Mouse (Mus musculus) midbrain, embryonic 10.5 days (tissue): ENCODE measurements around the gene Fam110a. TPM values are rescaled to one million over a fixed set of nuclear protein-coding genes. Genes with fewer than 3 reads are reported as not detected.

Source experiments
- DNase-seq: peaks from one replicate; pipeline ENCODE4 v3.0.0-alpha.2; 2017; ENCODE audit warnings: low spot score
- H3K27ac ChIP-seq: fragments of 300-500 bp; sonication (generic); replicated peaks from 2 replicates; pipeline ENCODE4 v1.5.1; 2016; ENCODE audit warnings: mild to moderate bottlenecking
- H3K27me3 ChIP-seq: fragments of 300-500 bp; sonication (generic); 2 replicates; pipeline ENCODE4 v1.6.1; 2016; ENCODE audit warnings: low read depth, mild to moderate bottlenecking; ENCODE audit not compliant: poor library complexity, severe bottlenecking
- H3K36me3 ChIP-seq: fragments of 300-500 bp; sonication (generic); 2 replicates; pipeline ENCODE4 v1.6.1; 2016; ENCODE audit warnings: mild to moderate bottlenecking, moderate library complexity
- H3K4me1 ChIP-seq: fragments of 300-500 bp; sonication (generic); 2 replicates; pipeline ENCODE4 v1.6.1; 2016
- H3K4me3 ChIP-seq: fragments of 300-500 bp; sonication (generic); 2 replicates; pipeline ENCODE4 v1.5.1; 2016; ENCODE audit warnings: mild to moderate bottlenecking, moderate library complexity
- H3K9me3 ChIP-seq: fragments of 300-500 bp; sonication (generic); replicated peaks from 2 replicates; pipeline ENCODE4 v1.6.1; 2016; ENCODE audit warnings: mild to moderate bottlenecking
- WGBS: fragments of 180-500 bp; shearing (Covaris S2); methylation state at CpG from one replicate; pipeline ENCODE4 v1.1.7; 2016; 5-methylcytosine and 5-hydroxymethylcytosine counted together
- polyA plus RNA-seq: library from polyadenylated mRNA; unstranded; fragments of >200 nt; fragmentation: Nextera tagmentation; extraction: Ambion mirVana; gene quantifications from 2 replicates; pipeline ENCODE4 v1.2.1, GENCODE M21; 2016

The Fam110a gene
- polyA plus RNA-seq, 1 experiment from 2014 or later, result 79.8 TPM

DNA sequence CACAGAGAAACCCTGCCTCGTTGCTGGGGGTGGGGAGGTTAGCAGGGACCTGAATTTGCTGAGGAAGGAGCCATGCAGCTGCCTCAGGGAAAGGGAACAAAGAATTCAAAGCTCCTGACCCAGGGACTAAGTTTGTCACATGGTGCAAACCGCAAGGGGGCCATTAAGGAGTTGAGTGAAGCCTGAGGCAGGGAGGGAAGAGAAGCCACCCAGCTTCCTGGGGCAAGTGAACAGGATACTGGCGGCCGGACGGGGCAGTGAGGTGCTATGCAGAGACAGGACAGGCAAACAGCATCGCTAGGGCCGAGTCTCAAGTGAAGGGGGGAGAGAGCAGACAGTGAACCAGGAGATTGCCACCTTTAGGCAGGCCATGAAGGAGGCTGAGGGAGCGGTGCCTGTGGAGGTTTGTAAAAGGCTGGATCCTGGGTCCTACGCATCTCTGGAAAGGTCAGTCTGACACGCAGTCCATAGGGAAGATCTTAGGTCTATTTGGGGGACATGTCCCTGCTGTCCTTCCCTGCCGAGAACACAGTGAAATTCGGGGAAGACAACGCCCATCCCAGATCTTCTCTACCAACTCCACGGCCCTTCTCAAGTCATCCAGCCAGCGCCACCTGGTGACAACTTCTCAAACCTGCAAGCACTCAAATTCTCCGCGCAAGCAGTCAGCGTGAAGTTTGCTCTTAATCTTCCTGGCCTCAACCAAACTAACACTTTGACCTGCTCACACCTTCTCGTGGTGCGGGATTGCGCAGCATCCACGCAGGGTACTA, 14.5 kb upstream of the Fam110a start:
- Histone ChIP-seq H3K27me3 (peaks cover 70% of the 10 kb centered on the region), H3K4me3 (peak overlapping the region; percentile 38), H3K4me1 (peaks cover 32% of the 10 kb centered on the region), H3K27ac (0 out of 2 replicates have a peak overlapping the region, but pooled peaks have one; percentile 65), H3K9me3 (no peaks in the 10 kb centered on the region), H3K36me3 (no peaks in the 10 kb centered on the region)
- peak; percentile 77 for DNase-seq
- 9% methylated on average over 22 of the region's 22 CpGs for WGBS

DNA sequence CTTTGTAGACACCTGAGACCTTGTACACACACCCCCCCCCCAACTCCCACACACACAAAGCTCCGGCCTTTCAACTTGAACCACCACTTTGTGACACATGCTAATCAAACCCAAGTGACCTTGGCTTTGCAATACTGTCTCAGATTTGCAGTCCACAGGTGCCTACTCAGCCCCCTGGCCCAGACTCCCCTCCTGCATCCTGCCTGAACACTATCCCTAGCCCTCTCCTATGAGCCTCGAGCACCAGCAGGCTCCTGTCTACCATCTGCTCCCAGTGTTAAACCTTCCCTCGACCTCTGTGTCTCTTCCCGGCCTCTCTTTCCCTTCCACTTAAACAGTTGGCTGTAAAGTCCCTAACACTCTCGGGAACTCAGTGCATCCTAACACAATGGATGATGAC, 11.4 kb upstream of the Fam110a start:
- Histone ChIP-seq H3K4me1 (peaks cover 28% of the 10 kb centered on the region), H3K27me3 (peaks cover 39% of the 10 kb centered on the region), H3K9me3 (no peaks in the 10 kb centered on the region), H3K27ac (peak overlapping the region; percentile 73), H3K36me3 (no peaks in the 10 kb centered on the region), H3K4me3 (no peak overlapping the region)
- no peak for DNase-seq
- WGBS, result 55% methylated on average over 5 of the region's 5 CpGs

DNA sequence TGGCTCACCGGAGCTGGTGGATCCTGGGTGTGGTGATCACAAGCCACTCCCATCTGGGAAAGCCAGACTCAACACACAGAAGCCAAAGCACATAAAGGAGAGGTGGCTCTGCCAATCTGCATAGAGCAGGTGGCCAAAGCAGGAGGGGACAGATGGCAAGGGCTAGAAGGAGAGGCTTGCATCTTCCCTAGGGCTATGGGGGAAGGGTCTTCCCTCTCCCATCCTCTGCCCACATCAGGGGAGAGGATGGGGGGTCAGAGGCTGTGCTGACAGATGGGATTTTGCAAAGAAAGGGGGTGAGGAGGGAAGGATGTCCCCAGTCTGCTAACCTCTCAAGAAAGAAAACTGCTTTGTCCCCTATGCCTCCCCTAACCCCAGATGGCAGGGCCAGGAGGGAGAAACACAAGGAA, 11.0 kb upstream of the Fam110a start:
- Histone ChIP-seq H3K27me3 (peaks cover 34% of the 10 kb centered on the region), H3K36me3 (no peaks in the 10 kb centered on the region), H3K27ac (peak overlapping the region; percentile 73; the same call in 1 of the 2 replicates), H3K9me3 (no peaks in the 10 kb centered on the region), H3K4me3 (no peak overlapping the region), H3K4me1 (peaks cover 28% of the 10 kb centered on the region)
- peak; percentile 48 for DNase-seq
- 31% methylated on average over 1 of the region's 1 CpGs for WGBS

DNA sequence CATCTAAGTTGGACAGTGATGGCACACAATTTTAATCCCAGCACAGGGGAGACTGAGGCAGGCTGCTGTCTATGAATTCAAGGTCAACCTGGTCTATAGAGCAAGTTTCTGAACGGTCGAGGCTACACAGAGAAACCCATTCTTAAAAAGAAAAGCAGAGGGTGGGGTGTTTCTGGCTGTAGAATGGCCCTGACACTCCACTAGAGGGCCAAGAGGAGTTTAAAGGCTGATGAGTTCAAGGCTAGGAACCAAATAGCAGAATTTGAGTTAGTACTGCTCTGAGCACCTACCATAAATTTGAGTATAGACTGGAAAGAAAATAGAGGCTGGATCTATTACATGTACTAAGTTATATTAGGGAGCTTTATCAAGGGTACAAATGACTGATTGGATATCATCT, 9.0 kb upstream of the Fam110a start:
- no peaks in the 10 kb centered on the region for H3K36me3 ChIP-seq
- WGBS, result 84% methylated on average over 2 of the region's 2 CpGs
- peaks cover 21% of the 10 kb centered on the region for H3K4me1 ChIP-seq
- H3K4me3 ChIP-seq, result no peak overlapping the region
- H3K27me3 ChIP-seq, result peaks cover 14% of the 10 kb centered on the region
- no peak overlapping the region for H3K27ac ChIP-seq
- no peak for DNase-seq
- no peaks in the 10 kb centered on the region for H3K9me3 ChIP-seq

DNA sequence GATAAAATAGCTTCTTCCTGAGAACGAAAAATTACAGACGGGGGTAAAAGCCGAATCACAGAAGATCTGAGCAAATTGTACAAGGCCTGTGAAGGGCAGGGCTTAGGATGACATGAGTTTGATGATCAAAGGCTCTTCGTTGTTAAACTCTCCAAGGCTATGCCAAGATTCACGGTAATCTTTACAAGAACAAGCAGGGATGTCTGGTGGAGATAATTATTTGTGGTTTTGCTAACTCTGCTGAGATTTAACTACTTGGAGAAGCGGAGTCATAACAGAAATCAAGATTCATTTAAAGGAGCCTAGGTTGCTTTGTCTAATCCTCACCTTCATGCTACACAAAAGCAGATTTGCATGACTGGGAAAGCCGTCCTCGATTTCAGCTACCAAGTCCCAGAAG, 6.9 kb upstream of the Fam110a start:
- H3K27me3 ChIP-seq, result no peaks in the 10 kb centered on the region
- WGBS, result 85% methylated on average over 8 of the region's 8 CpGs
- H3K36me3 ChIP-seq, result no peaks in the 10 kb centered on the region
- H3K27ac ChIP-seq, result no peak overlapping the region
- DNase-seq, result no peak
- peaks cover 18% of the 10 kb centered on the region for H3K4me1 ChIP-seq
- no peak overlapping the region for H3K4me3 ChIP-seq
- H3K9me3 ChIP-seq, result no peaks in the 10 kb centered on the region

DNA sequence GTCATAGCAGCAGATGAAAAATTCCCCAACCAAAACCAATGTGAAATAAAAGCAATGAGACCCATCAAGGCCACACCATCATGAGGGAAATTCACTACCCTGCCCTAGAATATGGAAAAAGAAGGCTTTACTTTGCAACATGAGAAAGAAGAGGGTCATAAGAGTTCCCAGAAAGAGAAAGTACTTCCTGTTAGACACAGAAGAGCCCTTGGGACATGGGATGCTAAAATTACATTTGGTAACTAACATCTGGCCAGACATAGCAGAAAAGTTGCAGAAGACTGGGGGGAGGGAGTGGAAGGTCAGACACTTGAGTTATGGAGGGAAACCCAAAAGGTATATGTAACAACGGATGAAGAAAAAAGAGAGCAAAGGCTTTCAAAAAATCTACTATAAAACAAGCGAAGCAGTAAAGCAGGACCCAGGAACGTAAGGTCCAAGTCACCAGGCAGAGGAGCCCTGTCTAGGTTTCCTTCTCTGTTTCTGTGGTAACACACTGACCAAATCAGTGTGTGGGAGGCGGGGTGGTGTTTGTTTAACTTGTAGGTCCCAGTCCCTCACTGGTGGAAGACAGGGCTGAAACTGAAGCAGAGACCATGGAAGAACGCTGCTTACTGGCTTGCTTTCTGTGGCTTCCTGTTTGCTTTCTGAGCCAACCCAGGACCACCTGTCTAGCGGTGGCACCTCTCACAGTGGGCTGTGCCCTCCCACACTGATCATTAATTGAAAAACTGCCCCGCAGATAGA, 5.6 kb upstream of the Fam110a start:
- Histone ChIP-seq H3K9me3 (no peaks in the 10 kb centered on the region), H3K36me3 (no peaks in the 10 kb centered on the region), H3K4me1 (peaks cover 8% of the 10 kb centered on the region), H3K27me3 (no peaks in the 10 kb centered on the region), H3K4me3 (no peak overlapping the region), H3K27ac (no peak overlapping the region)
- WGBS, result 74% methylated on average over 7 of the region's 7 CpGs
- DNase-seq, result no peak

DNA sequence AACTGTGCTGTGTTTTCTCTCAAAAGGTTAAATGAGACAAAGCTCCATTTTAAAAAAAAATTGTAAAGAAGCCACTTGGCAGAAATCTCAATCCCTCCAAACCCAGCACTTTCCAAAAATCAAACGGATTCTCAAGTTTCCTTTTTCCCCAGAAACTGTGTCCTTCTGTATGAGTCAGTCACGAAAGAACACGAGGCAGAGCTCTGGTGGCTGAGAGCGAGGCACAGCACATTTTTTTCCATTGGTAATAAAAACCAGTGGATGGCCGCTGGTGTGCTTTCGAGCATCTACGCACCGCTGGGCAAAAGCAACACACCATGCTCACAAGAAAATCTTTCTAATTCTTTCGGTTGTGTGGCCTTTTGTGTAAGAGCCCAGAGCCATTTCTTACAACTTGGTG, 4.0 kb upstream of the Fam110a start:
- no peak for DNase-seq
- Histone ChIP-seq H3K27me3 (no peaks in the 10 kb centered on the region), H3K36me3 (no peaks in the 10 kb centered on the region), H3K4me1 (peaks cover 20% of the 10 kb centered on the region), H3K27ac (0 out of 2 replicates have a peak overlapping the region, but pooled peaks have one; percentile 0), H3K9me3 (no peaks in the 10 kb centered on the region), H3K4me3 (no peak overlapping the region)
- WGBS, result 81% methylated on average over 9 of the region's 9 CpGs

DNA sequence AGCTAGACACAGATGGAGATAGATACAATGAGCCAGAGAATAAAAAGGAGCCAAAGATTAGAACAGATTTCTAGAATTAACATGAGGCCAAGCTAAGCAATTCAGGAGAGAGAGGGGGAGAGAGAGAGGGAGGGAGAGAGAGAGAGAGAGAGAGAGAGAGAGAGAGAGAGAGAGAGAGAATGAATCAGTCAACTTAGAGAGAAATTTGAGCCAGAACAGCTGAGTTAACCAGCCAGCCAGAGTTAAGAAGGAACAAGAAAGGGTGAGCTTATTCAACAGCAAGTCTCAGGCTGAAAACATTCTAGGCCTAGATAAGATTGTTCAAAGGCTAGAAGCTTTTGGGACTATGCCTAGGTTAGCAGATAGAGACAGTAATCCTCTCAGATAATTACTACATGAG, 2.5 kb upstream of the Fam110a start:
- no peak for DNase-seq
- peaks cover 35% of the 10 kb centered on the region for H3K4me1 ChIP-seq

DNA sequence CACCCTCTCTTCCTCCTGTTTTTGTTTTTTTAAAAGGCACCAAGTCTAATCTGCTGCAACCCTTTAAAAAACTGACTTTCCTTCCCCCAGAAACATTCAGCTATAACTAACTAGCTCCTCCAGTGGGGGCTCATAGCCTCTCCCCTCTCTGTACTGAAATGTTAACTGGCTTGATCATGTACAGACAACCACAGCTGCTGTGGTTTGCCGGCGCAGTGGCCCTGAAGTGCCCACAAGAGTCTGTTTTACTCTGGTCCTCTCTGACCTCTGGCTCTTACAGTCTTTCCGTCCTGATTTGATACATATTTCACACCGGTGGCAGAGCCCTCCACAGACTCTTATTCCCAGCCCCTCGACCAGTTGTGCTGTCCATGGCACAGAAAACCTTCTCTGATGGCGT, 1.2 kb upstream of the Fam110a start:
- WGBS, result 86% methylated on average over 6 of the region's 6 CpGs
- Histone ChIP-seq H3K27me3 (no peaks in the 10 kb centered on the region), H3K4me3 (no peak overlapping the region), H3K36me3 (peaks cover 16% of the 10 kb centered on the region), H3K4me1 (peaks cover 46% of the 10 kb centered on the region), H3K9me3 (no peaks in the 10 kb centered on the region), H3K27ac (no peak overlapping the region)
- DNase-seq, result no peak

More for the DNA sequence above, 2.5 kb upstream of the Fam110a start:
- Histone ChIP-seq H3K27ac (no peak overlapping the region), H3K4me3 (no peak overlapping the region), H3K9me3 (no peaks in the 10 kb centered on the region), H3K36me3 (peaks cover 4% of the 10 kb centered on the region), H3K27me3 (no peaks in the 10 kb centered on the region)

DNA sequence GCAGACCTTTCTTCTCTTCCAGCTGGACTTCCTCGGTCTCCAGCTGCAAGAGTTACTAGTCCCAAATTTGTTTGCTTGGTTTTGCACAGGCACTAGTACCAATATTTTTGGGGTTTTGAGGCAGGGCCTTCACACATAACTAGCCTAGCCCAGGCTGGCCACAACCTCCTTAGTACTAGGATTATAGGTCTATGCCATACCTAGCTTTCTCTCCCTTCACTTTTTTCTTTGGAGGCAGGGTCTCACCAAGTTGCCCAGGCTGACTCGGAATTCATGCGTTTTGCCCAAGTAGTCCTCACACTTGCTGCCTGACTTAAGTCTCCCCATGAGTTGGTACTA, 305 bp upstream of the Fam110a start:
- Histone ChIP-seq H3K9me3 (no peaks in the 10 kb centered on the region), H3K36me3 (peaks cover 25% of the 10 kb centered on the region), H3K27me3 (peaks cover 5% of the 10 kb centered on the region), H3K27ac (peak overlapping the region; percentile 97), H3K4me1 (peaks cover 54% of the 10 kb centered on the region), H3K4me3 (peak overlapping the region; percentile 89)
- DNase-seq, result no peak
- WGBS, result 34% methylated on average over 3 of the region's 3 CpGs

DNA sequence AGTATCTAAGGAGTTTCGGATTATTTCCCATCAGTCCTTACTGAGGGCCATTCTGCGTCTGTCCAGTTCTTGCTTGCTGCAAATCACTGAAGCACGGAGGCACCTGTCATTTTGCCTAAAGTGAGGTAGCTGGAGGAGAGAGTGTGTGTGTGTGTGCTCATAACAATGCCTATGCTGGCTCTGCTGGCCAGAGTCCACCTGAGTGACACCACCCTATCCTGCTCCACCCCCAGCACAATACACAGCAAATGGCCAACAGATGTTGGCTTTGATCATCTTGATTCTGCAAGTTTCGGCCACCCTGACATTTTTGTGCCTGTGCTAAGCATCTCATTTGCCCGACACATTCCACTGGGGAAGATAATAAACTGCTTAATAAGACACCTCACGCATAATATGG, 1.5 kb downstream of the Fam110a start:
- H3K27ac ChIP-seq, result peak overlapping the region; percentile 97; the same call in 1 of the 2 replicates
- peaks cover 24% of the 10 kb centered on the region for H3K27me3 ChIP-seq
- peak overlapping the region; percentile 89 for H3K4me3 ChIP-seq
- WGBS, result 81% methylated on average over 6 of the region's 6 CpGs
- no peaks in the 10 kb centered on the region for H3K9me3 ChIP-seq
- H3K4me1 ChIP-seq, result peaks cover 65% of the 10 kb centered on the region
- H3K36me3 ChIP-seq, result peaks cover 25% of the 10 kb centered on the region
- DNase-seq, result no peak

DNA sequence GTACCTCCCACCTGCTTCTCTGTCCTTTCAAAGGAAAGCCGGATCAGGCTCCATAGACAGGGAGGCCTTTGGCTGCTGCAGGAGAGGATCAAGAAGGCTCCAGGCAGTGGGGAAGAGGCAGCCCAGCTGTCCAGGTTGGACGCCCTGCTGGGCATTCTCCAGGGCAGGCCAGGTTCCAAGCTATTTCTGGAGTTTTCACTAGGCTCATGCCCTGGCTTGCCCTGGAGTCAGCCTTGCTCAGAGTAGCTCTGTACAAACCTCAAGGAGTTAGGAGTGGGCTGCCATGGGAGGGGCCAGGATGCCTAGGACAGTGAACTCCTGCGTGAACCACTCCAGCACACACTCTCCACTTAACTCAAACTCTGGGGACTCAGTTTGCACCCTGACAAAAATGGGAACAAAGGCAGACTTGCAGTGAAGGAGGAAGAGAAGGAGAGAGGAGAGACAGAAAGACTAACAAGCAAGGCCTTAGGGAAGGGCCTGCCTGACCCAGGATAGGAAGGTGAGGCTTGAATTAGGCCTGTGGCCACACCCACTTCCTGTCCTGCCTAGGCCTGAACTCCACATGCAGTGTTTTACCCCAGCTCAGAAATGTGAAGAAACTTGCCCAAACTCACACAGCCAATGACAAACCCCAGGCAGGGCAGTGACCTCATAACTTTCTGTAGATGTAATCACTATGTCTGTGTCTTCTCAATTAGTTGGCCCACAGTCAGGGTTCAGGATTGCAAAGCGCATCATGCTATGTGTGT, 2.2 kb downstream of the Fam110a start:
- H3K9me3 ChIP-seq, result no peaks in the 10 kb centered on the region
- no peak for DNase-seq
- H3K4me3 ChIP-seq, result peak overlapping the region; percentile 89; the same call in 1 of the 2 replicates
- H3K4me1 ChIP-seq, result peaks cover 72% of the 10 kb centered on the region
- peaks cover 25% of the 10 kb centered on the region for H3K36me3 ChIP-seq
- peak overlapping the region; percentile 67 for H3K27ac ChIP-seq
- WGBS, result 92% methylated on average over 4 of the region's 4 CpGs
- H3K27me3 ChIP-seq, result peaks cover 30% of the 10 kb centered on the region
